In the genomic region with DNA sequence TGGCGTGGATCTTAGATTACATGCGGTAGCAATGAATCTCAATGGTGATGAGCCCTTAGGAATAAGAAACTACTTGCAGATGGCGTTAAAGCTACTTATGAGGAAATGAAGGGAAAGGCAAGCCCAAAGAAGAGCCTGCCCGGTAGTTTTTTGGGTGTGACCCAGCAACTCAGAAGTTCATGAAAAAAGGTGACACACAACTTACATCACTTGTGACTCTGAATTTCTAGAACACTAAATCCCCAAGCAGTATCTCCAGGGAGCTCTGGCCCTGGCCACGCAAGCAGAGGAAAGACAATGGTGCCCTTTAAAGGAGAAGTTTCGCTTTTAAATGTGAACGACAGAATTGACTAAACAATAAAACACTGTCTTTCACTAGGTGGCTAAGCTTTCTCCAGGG, we compare ENCODE assay signal across 8 mouse cellular contexts. TPM values are rescaled to one million over a fixed set of nuclear protein-coding genes. Genes with fewer than 3 reads are reported as not detected.
A peak's percentile ranks its signal among the peaks of the same experiment; 100 is the strongest.
DNase-seq lines count a peak whose midpoint lies in the region; ATAC-seq and TF ChIP-seq lines count a peak whose summit lies in the region.

No protein-coding gene starts in this region.

- no peak for ATAC-seq in lung, embryonic 16.5 days (ENCODE audit: low read depth)
- no peak for ATAC-seq in embryonic facial prominence, embryonic 15.5 days (ENCODE audit: insufficient number of reproducible peaks, low FRiP score, low TSS enrichment, low read depth)
- no peak for ATAC-seq in intestine, postnatal 0 days
- no peak for ATAC-seq in neural tube, embryonic 15.5 days (ENCODE audit: low FRiP score)

- peak overlapping the region; percentile 80 for H3K9ac ChIP-seq in lung, embryonic 16.5 days (ENCODE audit: low read length)
- H3K9ac ChIP-seq in embryonic facial prominence, embryonic 15.5 days, result peak overlapping the region; percentile 67
- peak overlapping the region; percentile 71 for H3K9ac ChIP-seq in intestine, postnatal 0 days (ENCODE audit: low read depth, low read length)
- peak overlapping the region; percentile 76 for H3K9ac ChIP-seq in neural tube, embryonic 15.5 days (replicated peaks)

- H3K4me3 ChIP-seq in lung, embryonic 16.5 days (ENCODE audit: low read length), result peak overlapping the region; percentile 68
- peak overlapping the region; percentile 87 for H3K4me3 ChIP-seq in embryonic facial prominence, embryonic 15.5 days (replicated peaks)
- H3K4me3 ChIP-seq in intestine, postnatal 0 days (ENCODE audit: low read depth, low read length), result peak overlapping the region; percentile 79
- peak overlapping the region; percentile 84 for H3K4me3 ChIP-seq in neural tube, embryonic 15.5 days (replicated peaks)

- DNase-seq in lung, postnatal 25 days (ENCODE audit: low spot score), result no peak
- DNase-seq in frontal cortex, postnatal 10 days (ENCODE audit: low spot score in 2 of 2), result no peak
- DNase-seq in right cerebral cortex, postnatal 10 days (ENCODE audit: low spot score in 2 of 2), result no peak
- DNase-seq in embryo, embryonic 9.5 days (ENCODE audit: extremely low spot score), result no peak

- H3K27ac ChIP-seq in lung, embryonic 16.5 days (ENCODE audit: low read length), result peak overlapping the region; percentile 80
- peak overlapping the region; percentile 93 for H3K27ac ChIP-seq in embryonic facial prominence, embryonic 15.5 days (replicated peaks)
- peak overlapping the region; percentile 84 for H3K27ac ChIP-seq in intestine, postnatal 0 days (ENCODE audit: low read depth, low read length)
- H3K27ac ChIP-seq in neural tube, embryonic 15.5 days (replicated peaks), result peak overlapping the region; percentile 89

- peak overlapping the region; percentile 88 for H3K4me2 ChIP-seq in lung, embryonic 16.5 days (ENCODE audit: low read depth, low read length)
- peak overlapping the region; percentile 73 for H3K4me2 ChIP-seq in embryonic facial prominence, embryonic 15.5 days (replicated peaks)
- peak overlapping the region; percentile 89 for H3K4me2 ChIP-seq in intestine, postnatal 0 days (replicated peaks; ENCODE audit: low read depth)
- H3K4me2 ChIP-seq in neural tube, embryonic 15.5 days, result peak overlapping the region; percentile 74

- H3K27me3 ChIP-seq in lung, embryonic 16.5 days (ENCODE audit: control insufficient read depth, insufficient read depth, low read depth, low read length), result no peaks in the 10 kb centered on the region
- no peaks in the 10 kb centered on the region for H3K27me3 ChIP-seq in embryonic facial prominence, embryonic 15.5 days
- no peaks in the 10 kb centered on the region for H3K27me3 ChIP-seq in intestine, postnatal 0 days (replicated peaks; ENCODE audit: control insufficient read depth, insufficient read depth, low read length)
- no peaks in the 10 kb centered on the region for H3K27me3 ChIP-seq in neural tube, embryonic 15.5 days (replicated peaks)

- H3K4me1 ChIP-seq in lung, embryonic 16.5 days (replicated peaks; ENCODE audit: control insufficient read depth, insufficient read depth, low read length), result peaks cover 18% of the 10 kb centered on the region
- H3K4me1 ChIP-seq in embryonic facial prominence, embryonic 15.5 days, result peaks cover 39% of the 10 kb centered on the region
- peaks cover 7% of the 10 kb centered on the region; the same call in 1 of the 2 replicates for H3K4me1 ChIP-seq in intestine, postnatal 0 days (replicated peaks; ENCODE audit: control insufficient read depth, insufficient read depth, low read length)
- peaks cover 41% of the 10 kb centered on the region for H3K4me1 ChIP-seq in neural tube, embryonic 15.5 days

- H3K36me3 ChIP-seq in lung, embryonic 16.5 days (ENCODE audit: control insufficient read depth, insufficient read depth, low read length), result peaks cover 34% of the 10 kb centered on the region
- H3K36me3 ChIP-seq in embryonic facial prominence, embryonic 15.5 days, result peaks cover 59% of the 10 kb centered on the region
- H3K36me3 ChIP-seq in intestine, postnatal 0 days (ENCODE audit: control insufficient read depth, insufficient read depth), result peaks cover 30% of the 10 kb centered on the region
- peaks cover 60% of the 10 kb centered on the region for H3K36me3 ChIP-seq in neural tube, embryonic 15.5 days

- TF ChIP-seq CTCF in intestine, postnatal 0 days (IDR thresholded peaks at IDR 0.05; ENCODE audit: low read depth), result no peak

- WGBS in lung, embryonic 16.5 days, result 10% methylated on average over 7 of the region's 7 CpGs
- WGBS in embryonic facial prominence, embryonic 15.5 days, result 8% methylated on average over 7 of the region's 7 CpGs
- 8% methylated on average over 7 of the region's 7 CpGs for WGBS in intestine, postnatal 0 days
- 6% methylated on average over 7 of the region's 7 CpGs for WGBS in neural tube, embryonic 15.5 days

- H3K9me3 ChIP-seq in lung, embryonic 16.5 days (ENCODE audit: control insufficient read depth, low read length), result no peaks in the 10 kb centered on the region
- no peaks in the 10 kb centered on the region for H3K9me3 ChIP-seq in embryonic facial prominence, embryonic 15.5 days (replicated peaks)
- H3K9me3 ChIP-seq in intestine, postnatal 0 days (ENCODE audit: control insufficient read depth), result no peaks in the 10 kb centered on the region
- H3K9me3 ChIP-seq in neural tube, embryonic 15.5 days (replicated peaks), result no peaks in the 10 kb centered on the region

RNA-seq across cellular contexts. Expression of a gene that starts 0.6 kb away (rescaled TPM):
- polyA plus RNA-seq in lung, embryonic 16.5 days (2015; fragmentation: Nextera tagmentation; extraction: Ambion mirVana), result 22.6 and 25.3 TPM in 2 replicates
- polyA plus RNA-seq in embryonic facial prominence, embryonic 15.5 days (2015; fragmentation: Nextera tagmentation; extraction: Ambion mirVana), result 28.4 and 28.8 TPM in 2 replicates
- polyA plus RNA-seq in intestine, postnatal 0 days (2015; fragmentation: Nextera tagmentation; extraction: Ambion mirVana), result 11.7 and 12.8 TPM in 2 replicates
- 29.4 and 32.2 TPM in 2 replicates for polyA plus RNA-seq in neural tube, embryonic 15.5 days (2015; fragmentation: Nextera tagmentation; extraction: Ambion mirVana)

RNA-seq across cellular contexts. Expression of a gene that starts 7.2 kb away (rescaled TPM):
- polyA plus RNA-seq in lung, embryonic 16.5 days (2015; fragmentation: Nextera tagmentation; extraction: Ambion mirVana), result 48.5 and 49.1 TPM in 2 replicates
- 52.4 and 56.4 TPM in 2 replicates for polyA plus RNA-seq in embryonic facial prominence, embryonic 15.5 days (2015; fragmentation: Nextera tagmentation; extraction: Ambion mirVana)
- 19.8 and 20.2 TPM in 2 replicates for polyA plus RNA-seq in intestine, postnatal 0 days (2015; fragmentation: Nextera tagmentation; extraction: Ambion mirVana)
- polyA plus RNA-seq in neural tube, embryonic 15.5 days (2015; fragmentation: Nextera tagmentation; extraction: Ambion mirVana), result 95.7 and 108 TPM in 2 replicates

RNA-seq across cellular contexts. Expression of a gene that starts 7.3 kb away (rescaled TPM):
- 578 and 617 TPM in 2 replicates for polyA plus RNA-seq in lung, embryonic 16.5 days (2015; fragmentation: Nextera tagmentation; extraction: Ambion mirVana)
- 584 and 598 TPM in 2 replicates for polyA plus RNA-seq in embryonic facial prominence, embryonic 15.5 days (2015; fragmentation: Nextera tagmentation; extraction: Ambion mirVana)
- 407 and 410 TPM in 2 replicates for polyA plus RNA-seq in intestine, postnatal 0 days (2015; fragmentation: Nextera tagmentation; extraction: Ambion mirVana)
- polyA plus RNA-seq in neural tube, embryonic 15.5 days (2015; fragmentation: Nextera tagmentation; extraction: Ambion mirVana), result 385 and 446 TPM in 2 replicates

RNA-seq across cellular contexts. Expression of a gene that starts 12.9 kb away (rescaled TPM):
- polyA plus RNA-seq in lung, embryonic 16.5 days (2015; fragmentation: Nextera tagmentation; extraction: Ambion mirVana), result 33.0 and 34.6 TPM in 2 replicates
- 38.2 TPM in 2 replicates for polyA plus RNA-seq in embryonic facial prominence, embryonic 15.5 days (2015; fragmentation: Nextera tagmentation; extraction: Ambion mirVana)
- polyA plus RNA-seq in intestine, postnatal 0 days (2015; fragmentation: Nextera tagmentation; extraction: Ambion mirVana), result 33.2 and 33.5 TPM in 2 replicates
- 56.6 and 58.4 TPM in 2 replicates for polyA plus RNA-seq in neural tube, embryonic 15.5 days (2015; fragmentation: Nextera tagmentation; extraction: Ambion mirVana)

RNA-seq across cellular contexts. Expression of a gene that starts 13.0 kb away (rescaled TPM):
- 51.9 and 57.3 TPM in 2 replicates for polyA plus RNA-seq in lung, embryonic 16.5 days (2015; fragmentation: Nextera tagmentation; extraction: Ambion mirVana)
- 58.4 and 60.4 TPM in 2 replicates for polyA plus RNA-seq in embryonic facial prominence, embryonic 15.5 days (2015; fragmentation: Nextera tagmentation; extraction: Ambion mirVana)
- 59.8 and 65.3 TPM in 2 replicates for polyA plus RNA-seq in intestine, postnatal 0 days (2015; fragmentation: Nextera tagmentation; extraction: Ambion mirVana)
- 89.2 and 97.5 TPM in 2 replicates for polyA plus RNA-seq in neural tube, embryonic 15.5 days (2015; fragmentation: Nextera tagmentation; extraction: Ambion mirVana)
